Mouse (Mus musculus): Measurements from ENCODE around the gene H6pd. TPM values are rescaled to one million over a fixed set of nuclear protein-coding genes. Genes with fewer than 3 reads are reported as not detected.

The H6pd gene
- total and polyA plus RNA-seq, 3 experiments: 17.7 to 38.5 (median 25.1) TPM

GRCm38 (mm10) chr4:149949691-149950090, 59.1 kb downstream of the H6pd start:
- H3K79me2 ChIP-seq (replicated peaks; ENCODE audit: control insufficient read depth, extremely low read depth, insufficient read depth, poor library complexity, severe bottlenecking): no peaks in the 10 kb centered on the region
- no peak overlapping the region for H3K27ac ChIP-seq (ENCODE audit: insufficient read depth, low read depth)
- in situ Hi-C loops (cut with MboI; ENCODE audit: low pct_ligation_motif_present, low pct_unique_long_range_greater_than_20kb, low sequenced_read_pairs) (loop anchor here (10.0 kb wide), 1 partner anchor 75 kb away; no protein-coding TSS in a partner anchor), dilution Hi-C loops (cut with MboI; ENCODE audit: extremely low pct_ligation_motif_present, extremely low pct_unique_long_range_greater_than_20kb, low sequenced_read_pairs) (loop anchor here (25.0 kb wide), 1 partner anchor 162 kb away; no protein-coding TSS in a partner anchor)
- no peak overlapping the region for H3K9ac ChIP-seq (ENCODE audit: insufficient read depth, low read depth)
- peaks cover 0 to 8% of the 10 kb centered on the region in 2 experiments; a peak in 2 of 4 replicates for H3K4me1 ChIP-seq (ENCODE audit: control insufficient read depth in 1 of 2, insufficient read depth in 2 of 2)
- TF ChIP-seq KAT2A (IDR thresholded peaks at IDR 0.05; ENCODE audit: insufficient replicate concordance, low read length) (no peak), ZNF384 (IDR thresholded peaks at IDR 0.05; ENCODE audit: low read depth, low read length) (no peak), PAX5 (IDR thresholded peaks at IDR 0.05; ENCODE audit: low read length) (no peak), NELFE (IDR thresholded peaks at IDR 0.05; ENCODE audit: low read depth, low read length) (no peak), EP300 (IDR thresholded peaks at IDR 0.05; ENCODE audit: low read length) (no peak), POLR2AphosphoS2 (IDR thresholded peaks at IDR 0.05; ENCODE audit: low read depth, low read length) (no peak), SMC3 (IDR thresholded peaks at IDR 0.05; ENCODE audit: low read depth, low read length) (no peak), USF2 (conservative IDR thresholded peaks at IDR 0.05; ENCODE audit: low read depth, low read length) (no peak), HCFC1 (IDR thresholded peaks at IDR 0.05; ENCODE audit: low read depth, low read length) (no peak), POLR2A (IDR thresholded peaks at IDR 0.05; ENCODE audit: low read depth, low read length) (no peak), E2F4 (IDR thresholded peaks at IDR 0.05; ENCODE audit: insufficient replicate concordance, low read depth, low read length) (no peak)
- H3K9me3 ChIP-seq (replicated peaks; ENCODE audit: low read length): no peaks in the 10 kb centered on the region
- no peak overlapping the region for H3K4me3 ChIP-seq (replicated peaks in 1 of 3; ENCODE audit: low read depth in 2 of 3, low read length in 2 of 3, poor library complexity in 1 of 3)
- DNase-seq (ENCODE audit: extremely low read depth): no peak
- no peak overlapping the region for H3K4me2 ChIP-seq (ENCODE audit: insufficient read depth, low read depth, poor library complexity, severe bottlenecking)
- H3K27me3 ChIP-seq (replicated peaks): peaks cover 68% of the 10 kb centered on the region
- H3K36me3 ChIP-seq (replicated peaks in 1 of 2; ENCODE audit: control insufficient read depth in 1 of 2, insufficient read depth in 1 of 2, low read length in 1 of 2): no peaks in the 10 kb centered on the region

- DNase-seq (ENCODE audit: extremely low read depth): no peak
- no peaks in the 10 kb centered on the region for H3K79me2 ChIP-seq (replicated peaks; ENCODE audit: control insufficient read depth, extremely low read depth, insufficient read depth, poor library complexity, severe bottlenecking)
- no peaks in the 10 kb centered on the region for H3K36me3 ChIP-seq (replicated peaks in 1 of 2; ENCODE audit: control insufficient read depth in 1 of 2, insufficient read depth in 1 of 2, low read length in 1 of 2)
- in situ Hi-C loops (cut with MboI; ENCODE audit: low pct_ligation_motif_present, low pct_unique_long_range_greater_than_20kb, low sequenced_read_pairs) (loop anchor here (10.0 kb wide), 1 partner anchor 73 kb away; no protein-coding TSS in a partner anchor), dilution Hi-C loops (cut with MboI; ENCODE audit: extremely low pct_ligation_motif_present, extremely low pct_unique_long_range_greater_than_20kb, low sequenced_read_pairs) (no loop called here)
- no peak overlapping the region for H3K27ac ChIP-seq (ENCODE audit: insufficient read depth, low read depth)
- no peak overlapping the region for H3K4me2 ChIP-seq (ENCODE audit: insufficient read depth, low read depth, poor library complexity, severe bottlenecking)
- H3K4me3 ChIP-seq (replicated peaks in 1 of 3; ENCODE audit: low read depth in 2 of 3, low read length in 2 of 3, poor library complexity in 1 of 3): no peak overlapping the region
- no peaks in the 10 kb centered on the region for H3K9me3 ChIP-seq (replicated peaks; ENCODE audit: low read length)
- H3K9ac ChIP-seq (ENCODE audit: insufficient read depth, low read depth): no peak overlapping the region
- TF ChIP-seq BHLHE40 (IDR thresholded peaks at IDR 0.05; ENCODE audit: low read depth, low read length) (no peak), HCFC1 (IDR thresholded peaks at IDR 0.05; ENCODE audit: low read depth, low read length) (no peak), CTCF (conservative IDR thresholded peaks at IDR 0.05 in 1 of 2, IDR thresholded peaks at IDR 0.05 in 1 of 2; ENCODE audit: low read depth in 2 of 2, low read length in 2 of 2) (no peak), ZKSCAN1 (IDR thresholded peaks at IDR 0.05; ENCODE audit: borderline replicate concordance, low read depth, low read length) (no peak), PAX5 (IDR thresholded peaks at IDR 0.05; ENCODE audit: low read length) (no peak), USF2 (conservative IDR thresholded peaks at IDR 0.05; ENCODE audit: low read depth, low read length) (no peak), CHD2 (IDR thresholded peaks at IDR 0.05; ENCODE audit: low read length) (no peak), MYC (IDR thresholded peaks at IDR 0.05; ENCODE audit: low read depth, low read length) (no peak), MXI1 (IDR thresholded peaks at IDR 0.05; ENCODE audit: low read depth, low read length) (no peak), TBP (conservative IDR thresholded peaks at IDR 0.05; ENCODE audit: low read depth, low read length) (no peak), KAT2A (IDR thresholded peaks at IDR 0.05; ENCODE audit: insufficient replicate concordance, low read length) (no peak), ZMIZ1 (IDR thresholded peaks at IDR 0.05; ENCODE audit: low read depth, low read length) (no peak), MEF2A (IDR thresholded peaks at IDR 0.05; ENCODE audit: borderline replicate concordance, low read depth, low read length) (no peak), EP300 (IDR thresholded peaks at IDR 0.05; ENCODE audit: low read length) (no peak), POLR2A (IDR thresholded peaks at IDR 0.05; ENCODE audit: low read depth, low read length) (no peak), GABPA (IDR thresholded peaks at IDR 0.05; ENCODE audit: insufficient replicate concordance, low read depth, low read length) (no peak), NRF1 (IDR thresholded peaks at IDR 0.05; ENCODE audit: low read depth, low read length) (no peak), MAFK (IDR thresholded peaks at IDR 0.05; ENCODE audit: insufficient replicate concordance, low read length) (no peak), ETS1 (conservative IDR thresholded peaks at IDR 0.05; ENCODE audit: low read depth, low read length) (no peak), RAD21 (IDR thresholded peaks at IDR 0.05; ENCODE audit: low read depth, low read length) (no peak)
- H3K27me3 ChIP-seq (replicated peaks): peaks cover 62% of the 10 kb centered on the region
- H3K4me1 ChIP-seq (ENCODE audit: control insufficient read depth in 1 of 2, insufficient read depth in 2 of 2): peaks cover 0 to 4% of the 10 kb centered on the region in 2 experiments; a peak in 1 of 4 replicates
Observed at GRCm38 (mm10) chr4:149948119-149948518, 60.7 kb downstream of the H6pd start.

Data from CH12.LX (cell line).